Mouse (Mus musculus) adrenal gland, postnatal 10 days (tissue): Measurements from ENCODE around the gene Best1. TPM values are rescaled to one million over a fixed set of nuclear protein-coding genes. Genes with fewer than 3 reads are reported as not detected.

Source experiments
- DNase-seq: peaks from one replicate; pipeline ENCODE4 v3.0.0; 2021; ENCODE audit warnings: mixed read lengths
- total RNA-seq, 2 experiments: library from RNA; stranded (reverse); gene quantifications; 2 replicates each; pipeline ENCODE4 v1.2.3; 2021

Best1 gene
- total RNA-seq, 2 experiments from 2014 or later: 0.39 to 0.45 TPM

GRCm38 (mm10) chr19:9957965-9958364, 43.5 kb downstream of the Best1 start:
- no peak for DNase-seq

GRCm38 (mm10) chr19:9956624-9957388, 44.6 kb downstream of the Best1 start:
- no peak for DNase-seq

DNA sequence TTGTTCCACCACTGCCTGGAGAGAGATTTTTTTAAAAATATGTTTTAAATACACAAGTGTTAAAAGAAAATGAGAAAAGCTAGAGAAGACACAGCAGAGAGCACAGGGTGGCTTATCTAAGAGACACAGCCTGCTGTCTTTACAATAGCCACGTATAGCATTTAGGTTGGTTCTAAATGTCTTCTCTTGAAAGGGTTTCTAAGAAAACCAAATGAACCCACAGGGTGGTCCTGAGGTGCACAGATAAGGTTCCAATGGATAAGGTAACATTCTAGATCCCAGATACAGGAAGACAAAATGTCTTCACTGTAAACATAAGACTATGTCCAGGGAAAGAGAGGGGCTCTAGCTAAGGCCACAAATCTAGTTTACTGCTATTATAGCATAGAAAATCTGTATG, 46.0 kb downstream of the Best1 start:
- no peak for DNase-seq

GRCm38 (mm10) chr19:9954811-9955202, 46.6 kb downstream of the Best1 start:
- DNase-seq: peak; percentile 60

- peak; percentile 88 for DNase-seq
Observed at GRCm38 (mm10) chr19:9954055-9954810, 47.2 kb downstream of the Best1 start.

DNA sequence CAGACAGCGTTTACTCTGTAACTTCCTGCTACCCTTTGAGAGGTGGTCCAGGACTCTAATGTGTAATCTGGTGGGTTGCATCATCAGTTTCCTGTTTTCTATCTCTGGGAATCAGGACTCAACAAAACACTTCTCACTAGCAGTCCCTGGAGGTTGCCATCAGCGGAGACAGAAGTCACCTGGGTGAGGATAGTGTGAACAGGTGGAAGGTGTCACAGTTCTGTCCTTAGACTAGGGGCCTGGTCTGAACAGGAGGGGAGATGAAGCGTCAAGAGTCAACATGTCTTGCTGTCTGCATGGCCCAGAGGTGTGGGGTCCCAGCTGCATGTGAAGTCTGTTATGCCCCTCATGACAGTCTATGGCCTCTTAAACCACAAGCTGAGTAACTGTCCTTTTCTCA, 48.5 kb downstream of the Best1 start:
- no peak for DNase-seq

GRCm38 (mm10) chr19:9952390-9952789, 49.0 kb downstream of the Best1 start:
- DNase-seq: no peak

DNA sequence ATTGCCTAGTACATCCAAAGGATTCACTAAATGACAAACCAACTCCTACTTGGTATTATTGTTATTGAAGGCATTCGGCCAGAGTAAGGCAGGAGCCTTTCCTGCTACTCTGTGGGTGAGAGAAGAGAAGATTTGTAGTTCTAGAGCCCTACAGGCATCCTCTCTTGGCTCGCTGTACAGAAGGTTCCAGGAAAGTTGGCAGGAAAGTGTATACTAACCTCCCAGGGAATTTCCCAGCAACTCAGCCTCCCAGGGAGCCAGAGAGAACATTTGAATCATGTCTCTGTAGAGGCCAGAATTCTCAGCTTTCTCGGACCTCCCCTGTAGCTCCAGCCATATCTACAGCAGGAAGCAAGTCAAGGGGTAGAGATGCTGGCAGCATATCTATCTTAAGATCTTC, 54.4 kb downstream of the Best1 start:
- peak; percentile 37 for DNase-seq

GRCm38 (mm10) chr19:9945800-9946564, 55.5 kb downstream of the Best1 start:
- DNase-seq: no peak

- no peak for DNase-seq
Observed at GRCm38 (mm10) chr19:9942539-9943533, 58.6 kb downstream of the Best1 start.

- DNase-seq: no peak
Observed at GRCm38 (mm10) chr19:9941809-9942208, 59.6 kb downstream of the Best1 start.

- no peak for DNase-seq
Observed at GRCm38 (mm10) chr19:9940903-9941302, 60.5 kb downstream of the Best1 start.

GRCm38 (mm10) chr19:9939841-9940240, 61.6 kb downstream of the Best1 start:
- DNase-seq: no peak

- peak; percentile 75 for DNase-seq
Observed at GRCm38 (mm10) chr19:9938824-9939303, 62.6 kb downstream of the Best1 start.

DNA sequence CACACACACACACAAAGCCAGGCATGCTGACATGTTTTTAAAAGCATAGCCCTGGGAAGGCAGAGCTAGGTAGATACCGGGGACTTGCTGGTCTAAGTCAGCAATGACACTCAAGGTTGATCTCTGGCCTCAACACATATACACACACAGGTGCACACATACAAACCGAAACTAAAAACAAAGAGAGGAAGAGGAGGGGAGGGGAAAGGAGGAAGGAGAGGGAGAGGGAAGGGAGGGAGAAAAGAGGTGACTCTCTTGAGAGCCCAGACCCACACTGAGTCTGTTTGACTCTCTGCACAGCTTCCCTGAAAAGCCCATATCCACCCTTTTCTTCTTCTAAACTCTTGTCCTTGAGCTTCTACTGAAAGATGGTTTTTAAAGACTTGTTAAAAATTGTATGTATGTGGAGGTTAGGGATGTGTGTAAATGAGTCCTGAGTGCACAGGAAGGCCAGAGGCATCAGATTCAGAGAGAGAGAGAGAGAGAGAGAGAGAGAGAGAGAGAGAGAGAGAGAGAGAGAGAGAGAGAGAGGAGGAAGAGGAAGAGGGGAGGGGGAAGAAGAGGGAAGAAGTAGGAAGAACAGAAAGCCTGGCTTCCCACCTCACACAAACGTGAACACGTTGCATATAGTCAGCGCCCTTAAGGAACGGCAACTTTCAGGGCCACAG, 63.1 kb downstream of the Best1 start:
- no peak for DNase-seq

- no peak for DNase-seq
Observed at GRCm38 (mm10) chr19:9937428-9937827, 64.0 kb downstream of the Best1 start.

- no peak for DNase-seq
Observed at GRCm38 (mm10) chr19:9936579-9936978, 64.9 kb downstream of the Best1 start.
